Mouse (Mus musculus): ENCODE data around the gene Rtp1.

Rtp1 gene

GRCm38 (mm10) chr16:23428647-23429319, at the start of gene Rtp1:
Gene Rtp1, plus strand, starts transcription at chr16:23429133.
- peak; percentile 29 to 67 for DNase-seq

- no peak for DNase-seq
Measured at GRCm38 (mm10) chr16:23379536-23380230, 49.2 kb upstream of the Rtp1 start.

- DNase-seq: no peak
Measured at GRCm38 (mm10) chr16:23384304-23384703, 44.6 kb upstream of the Rtp1 start.

- no peak for DNase-seq
Measured at GRCm38 (mm10) chr16:23397931-23398330, 31.0 kb upstream of the Rtp1 start.

- no peak for DNase-seq
Measured at GRCm38 (mm10) chr16:23401463-23401862, 27.5 kb upstream of the Rtp1 start.

- no peak for DNase-seq
Measured at GRCm38 (mm10) chr16:23401959-23402358, 27.0 kb upstream of the Rtp1 start.

- DNase-seq: peak; percentile 58 to 77
Measured at GRCm38 (mm10) chr16:23403008-23403755, 25.8 kb upstream of the Rtp1 start.

GRCm38 (mm10) chr16:23412930-23413329, 16.0 kb upstream of the Rtp1 start:
- no peak for DNase-seq

- peak in 1 of 2 experiments; percentile 26 for DNase-seq
Measured at GRCm38 (mm10) chr16:23416261-23416656, 12.7 kb upstream of the Rtp1 start.

GRCm38 (mm10) chr16:23416657-23417293, 12.2 kb upstream of the Rtp1 start:
- no peak for DNase-seq

GRCm38 (mm10) chr16:23417456-23418240, 11.3 kb upstream of the Rtp1 start:
- no peak for DNase-seq

GRCm38 (mm10) chr16:23419565-23420085, 9.3 kb upstream of the Rtp1 start:
- DNase-seq: no peak

- DNase-seq: no peak
Measured at GRCm38 (mm10) chr16:23423825-23424224, 5.1 kb upstream of the Rtp1 start.

GRCm38 (mm10) chr16:23427701-23428100, 1.2 kb upstream of the Rtp1 start:
- DNase-seq: peak; percentile 27 to 52

- peak; percentile 40 to 41 for DNase-seq
Measured at GRCm38 (mm10) chr16:23429991-23430390, 1.1 kb downstream of the Rtp1 start.

GRCm38 (mm10) chr16:23437404-23438166, 8.7 kb downstream of the Rtp1 start:
- peak in 1 of 2 experiments; percentile 17 for DNase-seq

- no peak for DNase-seq
Measured at GRCm38 (mm10) chr16:23444231-23444630, 15.3 kb downstream of the Rtp1 start.

GRCm38 (mm10) chr16:23449946-23450345, 21.0 kb downstream of the Rtp1 start:
- DNase-seq: no peak

GRCm38 (mm10) chr16:23450816-23451215, 21.9 kb downstream of the Rtp1 start:
- DNase-seq: no peak

GRCm38 (mm10) chr16:23452476-23452875, 23.5 kb downstream of the Rtp1 start:
- DNase-seq: peak; percentile 42 to 68

- no peak for DNase-seq
Measured at GRCm38 (mm10) chr16:23454376-23454775, 25.4 kb downstream of the Rtp1 start.
